Mouse (Mus musculus) Patski (cell line): ENCODE data around the gene Kirrel3. TPM values are rescaled to one million over a fixed set of nuclear protein-coding genes. Genes with fewer than 3 reads are reported as not detected.
A peak's percentile ranks its signal among the peaks of the same experiment; 100 is the strongest.

Source experiments
- ATAC-seq: fragments of 100-300 bp; one replicate; pipeline ENCODE4 v1.8.0; 2021
- CTCF ChIA-PET: fragments of 350-600 bp; sonication (Branson Sonifier 250); formaldehyde crosslinking; loops from one replicate; lab custom pipeline; 2022; ENCODE audit warnings: inconsistent platforms; lab: Charles Lee
- POLR2A ChIA-PET: fragments of 350-600 bp; sonication (Branson Sonifier 250); formaldehyde crosslinking; loops from one replicate; lab custom pipeline; 2022; ENCODE audit warnings: antibody characterized with exemption, inconsistent platforms; lab: Charles Lee
- DNase-seq: peaks from one replicate; pipeline ENCODE4 v3.0.0-alpha.2; 2011; ENCODE audit warnings: low read depth, low spot score
- H3K27me3 ChIP-seq: fragments of 371-371 bp; one replicate; pipeline ENCODE4 v1.5.1; 2021
- CTCF ChIP-seq: fragments of 100-300 bp; IDR thresholded peaks from one replicate; pipeline ENCODE4 v1.5.1; 2021
- in situ Hi-C: fragments of 300-500 bp; cut with MboI; formaldehyde crosslinking; loops from 3 replicates; pipeline ENCODE4 v1.11.1; 2018; ENCODE audit warnings: low pct_unique_long_range_greater_than_20kb, mixed read lengths
- polyA plus RNA-seq: library from polyadenylated mRNA; unstranded; gene quantifications from one replicate; pipeline ENCODE4 v1.2.3, GENCODE M21; 2021

The Kirrel3 gene
- polyA plus RNA-seq, 1 experiment from 2014 or later = 3.1 TPM

GRCm38 (mm10) chr9:34836801-34837200 is 351.1 kb downstream of the Kirrel3 start:
- no peak for TF ChIP-seq CTCF
- in situ Hi-C loops = no loop called here
- DNase-seq = no peak
- CTCF ChIA-PET = no interaction called here
- POLR2A ChIA-PET = no interaction called here
- no peak for ATAC-seq
- no peaks in the 10 kb centered on the region for H3K27me3 ChIP-seq

- no peak for DNase-seq
- in situ Hi-C loops = no loop called here
- no peak for TF ChIP-seq CTCF
- CTCF ChIA-PET = interaction anchor here (1.4 kb wide), 1 partner anchor 32 kb away, joined by 3 read pairs; no protein-coding TSS in a partner anchor
- H3K27me3 ChIP-seq = no peaks in the 10 kb centered on the region
- POLR2A ChIA-PET = no interaction called here
- no peak for ATAC-seq
These were observed 352.2 kb downstream of the Kirrel3 start for GRCm38 (mm10) chr9:34837700-34838462.

- TF ChIP-seq CTCF = no peak
- no peaks in the 10 kb centered on the region for H3K27me3 ChIP-seq
- POLR2A ChIA-PET = no interaction called here
- in situ Hi-C loops = no loop called here
- ATAC-seq (no peak), DNase-seq (no peak)
- CTCF ChIA-PET = no interaction called here
These were observed 357.7 kb downstream of the Kirrel3 start for GRCm38 (mm10) chr9:34843275-34843965.

GRCm38 (mm10) chr9:34846440-34846839 is 360.7 kb downstream of the Kirrel3 start:
- DNase-seq = no peak
- in situ Hi-C loops = loop anchor here (5.0 kb wide), 1 partner anchor 344 kb away; no protein-coding TSS in a partner anchor
- no peak for ATAC-seq

GRCm38 (mm10) chr9:34847664-34848063 is 362.0 kb downstream of the Kirrel3 start:
- TF ChIP-seq CTCF = peak; percentile 74
- ChIA-PET CTCF (interaction anchor here (0.8 to 1.9 kb wide), 3 partner anchors 9 to 16 kb away, joined by 3 to 4 read pairs (median 4); no protein-coding TSS in a partner anchor), POLR2A (no interaction called here)
- peaks cover 11% of the 10 kb centered on the region for H3K27me3 ChIP-seq
- ATAC-seq (no peak), DNase-seq (no peak)
- in situ Hi-C loops = loop anchor here (5.0 kb wide), 1 partner anchor 345 kb away; no protein-coding TSS in a partner anchor

More at GRCm38 (mm10) chr9:34846440-34846839, 360.7 kb downstream of the Kirrel3 start:
- no peak for TF ChIP-seq CTCF
- CTCF ChIA-PET = interaction anchor here (0.5 kb wide), 1 partner anchor 172 kb away, joined by 3 read pairs; no protein-coding TSS in a partner anchor
- POLR2A ChIA-PET = no interaction called here
- peaks cover 11% of the 10 kb centered on the region for H3K27me3 ChIP-seq

GRCm38 (mm10) chr9:34851136-34851535 is 365.4 kb downstream of the Kirrel3 start:
- peaks cover 11% of the 10 kb centered on the region for H3K27me3 ChIP-seq
- in situ Hi-C loops = loop anchor here (25.0 kb wide), 2 partner anchors 311 to 1589 kb away; no protein-coding TSS in a partner anchor
- ChIA-PET POLR2A (no interaction called here), CTCF (interaction anchor here (1.5 kb wide), 1 partner anchor 11 kb away, joined by 4 read pairs; no protein-coding TSS in a partner anchor)
- no peak for DNase-seq
- ATAC-seq = no peak
- no peak for TF ChIP-seq CTCF

- peak; percentile 62 for TF ChIP-seq CTCF
- DNase-seq (no peak), ATAC-seq (no peak)
- in situ Hi-C loops = loop anchor here (5.0 to 25.0 kb wide), 3 partner anchors 160 to 1595 kb away; no protein-coding TSS in a partner anchor
- CTCF ChIA-PET = interaction anchor here (0.6 to 1.0 kb wide), 2 partner anchors 160 to 168 kb away, joined by 3 to 4 read pairs; no protein-coding TSS in a partner anchor
- no peaks in the 10 kb centered on the region for H3K27me3 ChIP-seq
- POLR2A ChIA-PET = no interaction called here
These were observed 371.9 kb downstream of the Kirrel3 start for GRCm38 (mm10) chr9:34857575-34857974.

- no peak for TF ChIP-seq CTCF
- DNase-seq (no peak), ATAC-seq (no peak)
- ChIA-PET POLR2A (no interaction called here), CTCF (interaction anchor here (0.6 to 1.0 kb wide), 3 partner anchors 159 to 197 kb away, joined by 3 to 4 read pairs (median 3); no protein-coding TSS in a partner anchor)
- in situ Hi-C loops = loop anchor here (5.0 to 25.0 kb wide), 3 partner anchors 159 to 1596 kb away; no protein-coding TSS in a partner anchor
- no peaks in the 10 kb centered on the region for H3K27me3 ChIP-seq
These were observed 372.4 kb downstream of the Kirrel3 start for GRCm38 (mm10) chr9:34858071-34858470.

- DNase-seq = no peak
- no peak for ATAC-seq
- no peaks in the 10 kb centered on the region for H3K27me3 ChIP-seq
- ChIA-PET CTCF (interaction anchor here (0.9 to 1.8 kb wide), 10 partner anchors 8 to 362 kb away, joined by 3 to 6 read pairs (median 4); no protein-coding TSS in a partner anchor), POLR2A (interaction anchor here (1.0 kb wide), 1 partner anchor 17 kb away, joined by 3 read pairs; no protein-coding TSS in a partner anchor)
- in situ Hi-C loops = loop anchor here (25.0 kb wide), 2 partner anchors 301 to 1599 kb away; no protein-coding TSS in a partner anchor
- no peak for TF ChIP-seq CTCF
These were observed 375.2 kb downstream of the Kirrel3 start for GRCm38 (mm10) chr9:34860934-34861333.

GRCm38 (mm10) chr9:34861775-34862174 is 376.1 kb downstream of the Kirrel3 start:
- no peaks in the 10 kb centered on the region for H3K27me3 ChIP-seq
- TF ChIP-seq CTCF = peak; percentile 79
- in situ Hi-C loops = loop anchor here (25.0 kb wide), 2 partner anchors 301 to 1599 kb away; no protein-coding TSS in a partner anchor
- POLR2A ChIA-PET = interaction anchor here (0.6 kb wide), 2 partner anchors 241 to 652 kb away, joined by 3 to 5 read pairs; no protein-coding TSS in a partner anchor
- CTCF ChIA-PET = interaction anchor here (0.8 to 1.8 kb wide), 10 partner anchors 9 to 363 kb away, joined by 3 to 6 read pairs (median 4); no protein-coding TSS in a partner anchor
- no peak for DNase-seq
- no peak for ATAC-seq
